Mouse (Mus musculus) gonadal fat pad, adult 2 months (tissue): ENCODE results near the gene Gsta3. TPM values are rescaled to one million over a fixed set of nuclear protein-coding genes. Genes with fewer than 3 reads are reported as not detected.
"Not testable (repeated sequence)": the region's sequence is repeated elsewhere in the genome, so short reads cannot be mapped to it uniquely, and the experiment has no call there.

ENCODE experiments used
- DNase-seq: peaks from one replicate; pipeline ENCODE4 v3.0.0-alpha.2; 2012; ENCODE audit warnings: low read depth
- polyA plus RNA-seq: library from polyadenylated mRNA; depleted of rRNA; stranded (reverse); fragments of >200 nt; gene quantifications from 2 replicates; pipeline ENCODE4 v1.2.3, GENCODE M21; 2012; rRNA removed

Gsta3 gene
- polyA plus RNA-seq, result 71.2 and 78.3 TPM in 2 replicates

GRCm38 (mm10) chr1:21239911-21240898 is at the start of gene Gsta3:
Gene Gsta3 (plus strand): TSS chr1:21240589.
- peak; percentile 93 for DNase-seq

GRCm38 (mm10) chr1:21206241-21206640 is 34.1 kb upstream of the Gsta3 start:
- no peak for DNase-seq

- not testable (repeated sequence) for DNase-seq
Observed at GRCm38 (mm10) chr1:21213537-21213936, 26.9 kb upstream of the Gsta3 start.

GRCm38 (mm10) chr1:21213991-21214692 is 26.2 kb upstream of the Gsta3 start:
- not testable (repeated sequence) for DNase-seq

GRCm38 (mm10) chr1:21218489-21218919 is 21.9 kb upstream of the Gsta3 start, which contains the start of gene Tmem14a:
Gene Tmem14a (plus strand): TSS chr1:21218575.
- no peak for DNase-seq

GRCm38 (mm10) chr1:21227756-21228395 is 12.5 kb upstream of the Gsta3 start:
- no peak for DNase-seq

GRCm38 (mm10) chr1:21228740-21229722 is 11.4 kb upstream of the Gsta3 start:
- DNase-seq, result not testable (repeated sequence)

GRCm38 (mm10) chr1:21230376-21230775 is 10.0 kb upstream of the Gsta3 start:
- DNase-seq, result no peak

GRCm38 (mm10) chr1:21231744-21232464 is 8.5 kb upstream of the Gsta3 start:
- no peak for DNase-seq

GRCm38 (mm10) chr1:21232516-21232915 is 7.9 kb upstream of the Gsta3 start:
- no peak for DNase-seq

GRCm38 (mm10) chr1:21235359-21235758 is 5.0 kb upstream of the Gsta3 start:
- DNase-seq, result no peak

- DNase-seq, result no peak
Observed at GRCm38 (mm10) chr1:21241096-21241495, 707 bp downstream of the Gsta3 start.

- no peak for DNase-seq
Observed at GRCm38 (mm10) chr1:21244290-21244960, 4.0 kb downstream of the Gsta3 start.

- DNase-seq, result no peak
Observed at GRCm38 (mm10) chr1:21246136-21246535, 5.7 kb downstream of the Gsta3 start.

GRCm38 (mm10) chr1:21247896-21248295 is 7.5 kb downstream of the Gsta3 start:
- no peak for DNase-seq

GRCm38 (mm10) chr1:21248560-21249390 is 8.4 kb downstream of the Gsta3 start:
- DNase-seq, result no peak

GRCm38 (mm10) chr1:21251661-21252060 is 11.3 kb downstream of the Gsta3 start:
- no peak for DNase-seq

- DNase-seq, result no peak
Observed at GRCm38 (mm10) chr1:21252566-21253302, 12.3 kb downstream of the Gsta3 start.
